8 mouse cellular contexts compared by ENCODE assay signal in genomic region chr13:28604016-28604415, GRCm38 (mm10).
DNase-seq lines count a peak whose midpoint lies in the region; ATAC-seq lines count a peak whose summit lies in the region.

No protein-coding gene starts in this region.

- ATAC-seq in inflammation-experienced regulatory T-cells, adult 6 months = no peak

- peak; percentile 47 for DNase-seq in embryo, embryonic 10 days (ENCODE audit: low spot score)
- no peak for DNase-seq in embryo, embryonic 9.5 days (ENCODE audit: extremely low spot score)
- peak; percentile 2 for DNase-seq in 3134 (ENCODE audit: extremely low read depth, insufficient read length, low spot score)
- peak; percentile 40 for DNase-seq in gastrocnemius, postnatal 25 days
- DNase-seq in kidney, postnatal 4 days = peak; percentile 44 to 65
- no peak for DNase-seq in retina, embryonic 14.5 days (ENCODE audit: low spot score)
- no peak for DNase-seq in urinary bladder, adult 18-20 months (ENCODE audit: low spot score in 2 of 2)

Comparison
In these comparisons a context has a peak if more than half of its experiments do, and no peak if none do; other contexts are left out.
1. DNase-seq: peak in embryo, embryonic 10 days (single experiment), 3134 (single experiment), gastrocnemius, postnatal 25 days (single experiment) and kidney, postnatal 4 days (2 of 2); none in embryo, embryonic 9.5 days (single experiment), retina, embryonic 14.5 days (single experiment) and urinary bladder, adult 18-20 months (0 of 2).